Mouse (Mus musculus) limb, embryonic 14.5 days (tissue): ENCODE results near the gene Mettl3. TPM values are rescaled to one million over a fixed set of nuclear protein-coding genes. Genes with fewer than 3 reads are reported as not detected.
A peak's percentile ranks its signal among the peaks of the same experiment; 100 is the strongest.

Experiments
- ATAC-seq: fragments of 200-750 bp; cut with Nextera tagmentation; 2 replicates; pipeline ENCODE4 v1.8.0; 2017; ENCODE audit warnings: low read depth, moderate number of reproducible peaks, moderate TSS enrichment; ENCODE audit not compliant: low FRiP score
- DNase-seq: peaks from one replicate; pipeline ENCODE4 v3.0.0-alpha.2; 2015; ENCODE audit warnings: low spot score
- H3K27ac ChIP-seq: fragments of 300-500 bp; sonication (generic); replicated peaks from 2 replicates; pipeline ENCODE4 v1.5.1; 2014; ENCODE audit warnings: low read depth, mild to moderate bottlenecking, low read length, moderate library complexity, mixed read lengths
- H3K27me3 ChIP-seq: fragments of 300-500 bp; sonication (generic); 2 replicates; pipeline ENCODE4 v1.6.1; 2014; ENCODE audit warnings: low read length, mixed read lengths; ENCODE audit not compliant: control insufficient read depth, insufficient read depth
- H3K36me3 ChIP-seq: fragments of 300-500 bp; sonication (generic); 2 replicates; pipeline ENCODE4 v1.6.1; 2014; ENCODE audit warnings: mild to moderate bottlenecking, low read length, moderate library complexity, mixed read lengths; ENCODE audit not compliant: control insufficient read depth, insufficient read depth
- H3K4me1 ChIP-seq: fragments of 300-500 bp; sonication (generic); 2 replicates; pipeline ENCODE4 v1.6.1; 2014; ENCODE audit warnings: antibody characterized with exemption, low read length, mixed read lengths; ENCODE audit not compliant: control insufficient read depth, insufficient read depth
- H3K4me2 ChIP-seq: fragments of 300-500 bp; sonication (generic); replicated peaks from 2 replicates; pipeline ENCODE4 v1.6.1; 2014; ENCODE audit warnings: low read depth, mild to moderate bottlenecking, low read length, moderate library complexity; ENCODE audit not compliant: severe bottlenecking
- H3K4me3 ChIP-seq: fragments of 300-500 bp; sonication (generic); replicated peaks from 2 replicates; pipeline ENCODE4 v1.5.1; 2014; ENCODE audit warnings: low read length
- H3K9ac ChIP-seq: fragments of 300-500 bp; sonication (generic); 2 replicates; pipeline ENCODE4 v1.6.1; 2014; ENCODE audit warnings: mild to moderate bottlenecking, low read depth, low read length, moderate library complexity; ENCODE audit not compliant: severe bottlenecking
- H3K9me3 ChIP-seq: fragments of 300-500 bp; sonication (generic); 2 replicates; pipeline ENCODE4 v1.6.1; 2016; ENCODE audit warnings: low read length; ENCODE audit not compliant: control insufficient read depth
- POLR2A ChIP-seq: fragments of 200-500 bp; IDR thresholded peaks from 2 replicates; pipeline ENCODE4 v1.8.0; 2012; ENCODE audit warnings: inconsistent platforms, mild to moderate bottlenecking, moderate library complexity, borderline replicate concordance; ENCODE audit not compliant: insufficient read depth, insufficient read length; ENCODE audit errors: extremely low read depth
- WGBS: fragments of 180-500 bp; shearing (Covaris S2); extraction: QIAGEN DNeasy Blood & Tissue Kit; methylation state at CpG from one replicate; pipeline ENCODE4 v1.1.7; 2014; 5-methylcytosine and 5-hydroxymethylcytosine counted together
- polyA plus RNA-seq, 2 experiments: library from polyadenylated mRNA; depleted of rRNA in 1 of 2; stranded (reverse) in 1 of 2; unstranded in 1 of 2; fragments of >200 nt; fragmentation: Nextera tagmentation in 1 of 2; extraction: Ambion mirVana in 1 of 2; gene quantifications; 2 replicates each; pipeline versions ENCODE4 v1.2.1 to v1.2.3; 2012 to 2014

The Mettl3 gene
- polyA plus RNA-seq, 2 experiments = 36.7 to 41.9 TPM

DNA sequence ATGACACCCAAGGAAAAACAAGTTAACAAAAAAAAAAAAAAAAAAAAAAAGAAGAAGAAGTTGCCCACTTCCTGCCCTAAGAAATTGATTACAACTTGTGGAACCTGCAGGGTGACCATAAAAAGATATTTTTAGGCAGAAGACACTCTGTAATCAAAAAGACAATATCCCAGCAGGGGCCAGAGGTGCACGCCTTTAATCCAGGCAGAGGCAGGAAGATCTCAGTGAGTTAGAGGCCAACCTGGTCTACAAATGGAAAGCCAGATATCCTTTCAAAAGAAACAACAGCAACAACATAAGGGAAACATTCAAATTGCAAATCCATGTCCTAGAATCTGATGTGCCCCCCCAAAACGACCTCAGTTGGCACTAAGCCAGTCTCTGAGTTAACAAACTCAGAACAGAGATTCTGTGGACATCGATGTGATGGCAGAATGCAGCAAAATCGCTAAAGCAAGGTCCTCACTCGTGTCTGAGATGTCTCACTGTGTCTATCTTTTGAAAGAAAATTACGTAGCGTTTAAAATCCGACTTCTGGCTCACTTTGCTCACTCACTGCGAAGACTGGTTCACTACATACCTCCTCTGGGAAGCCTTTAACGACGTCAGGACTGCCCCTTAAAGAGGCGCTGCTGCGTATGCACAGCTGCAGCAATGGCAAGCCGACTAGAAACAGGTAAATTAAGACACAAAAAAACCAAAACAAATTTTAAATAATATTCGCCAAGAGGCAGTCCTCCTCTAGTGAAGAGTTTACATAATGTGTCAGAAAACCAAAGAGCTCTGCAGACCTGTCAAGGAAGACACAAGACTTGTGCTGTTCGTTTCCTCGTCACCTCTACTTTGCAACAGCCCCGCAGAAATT, 48.4 kb downstream of the Mettl3 start:
- Histone ChIP-seq H3K4me2 (peak overlapping the region; percentile 75), H3K4me3 (peak overlapping the region; percentile 80), H3K27me3 (no peaks in the 10 kb centered on the region), H3K27ac (peak overlapping the region; percentile 89), H3K9ac (peak overlapping the region; percentile 85), H3K36me3 (0 out of 2 replicates have a peak, but pooled peaks cover 5% of the 10 kb centered on the region), H3K4me1 (peaks cover 13% of the 10 kb centered on the region), H3K9me3 (no peaks in the 10 kb centered on the region)
- DNase-seq = peak; percentile 29
- TF ChIP-seq POLR2A = no peak
- no peak for ATAC-seq
- WGBS = 7% methylated on average over 18 of the region's 18 CpGs

DNA sequence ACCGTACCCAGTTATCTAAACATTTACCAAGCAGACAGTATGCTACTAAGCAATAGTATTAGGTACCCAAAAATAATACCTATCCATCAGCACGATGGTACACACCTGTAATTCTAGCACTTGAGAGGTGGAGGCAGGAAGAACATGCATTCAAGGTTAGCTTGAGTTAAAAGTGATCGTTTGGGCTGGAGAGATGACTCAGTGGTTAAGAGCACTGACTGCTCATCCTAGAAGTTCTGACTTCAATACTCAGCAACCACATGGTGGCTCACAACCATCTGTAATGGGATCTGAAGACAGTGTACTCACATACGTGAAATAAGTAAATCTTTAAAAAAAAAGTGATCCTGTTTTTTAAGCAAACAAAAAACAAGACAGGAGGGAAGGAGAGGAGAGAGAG, 58.8 kb downstream of the Mettl3 start:
- no peak for ATAC-seq
- Histone ChIP-seq H3K4me3 (no peak overlapping the region), H3K4me2 (no peak overlapping the region), H3K36me3 (no peaks in the 10 kb centered on the region), H3K27me3 (no peaks in the 10 kb centered on the region), H3K4me1 (no peaks in the 10 kb centered on the region; the same call in 1 of the 2 replicates), H3K9ac (no peak overlapping the region), H3K27ac (no peak overlapping the region), H3K9me3 (no peaks in the 10 kb centered on the region)
- WGBS = 82% methylated on average over 4 of the region's 4 CpGs
- no peak for TF ChIP-seq POLR2A
- DNase-seq = no peak

Other genes with a start within 250 kb of the Mettl3 start
- 386 and 478 TPM in 2 replicates for gene Hnrnpc, start 201.1 kb downstream of the Mettl3 start, polyA plus RNA-seq (2012; rRNA removed)
- 526 and 573 TPM in 2 replicates for gene Hnrnpc, start 201.1 kb downstream of the Mettl3 start, polyA plus RNA-seq (2014; fragmentation: Nextera tagmentation; extraction: Ambion mirVana)
- gene Rpgrip1, start 194.4 kb downstream of the Mettl3 start, polyA plus RNA-seq (2012; rRNA removed) = 1.1 and 2.1 TPM in 2 replicates
- gene Rpgrip1, start 194.4 kb downstream of the Mettl3 start, polyA plus RNA-seq (2014; fragmentation: Nextera tagmentation; extraction: Ambion mirVana) = 63.4 and 70.1 TPM in 2 replicates
- 34.5 and 41.5 TPM in 2 replicates for gene Supt16, start 107.7 kb downstream of the Mettl3 start, polyA plus RNA-seq (2012; rRNA removed)
- 56.0 and 58.7 TPM in 2 replicates for gene Supt16, start 107.7 kb downstream of the Mettl3 start, polyA plus RNA-seq (2014; fragmentation: Nextera tagmentation; extraction: Ambion mirVana)
- 52.4 and 57.6 TPM in 2 replicates for gene Chd8, start 47.3 kb downstream of the Mettl3 start, polyA plus RNA-seq (2012; rRNA removed)
- 50.0 and 52.6 TPM in 2 replicates for gene Chd8, start 47.3 kb downstream of the Mettl3 start, polyA plus RNA-seq (2014; fragmentation: Nextera tagmentation; extraction: Ambion mirVana)
- 36.5 and 50.0 TPM in 2 replicates for gene Tox4, start 26.0 kb downstream of the Mettl3 start, polyA plus RNA-seq (2012; rRNA removed)
- gene Tox4, start 26.0 kb downstream of the Mettl3 start, polyA plus RNA-seq (2014; fragmentation: Nextera tagmentation; extraction: Ambion mirVana) = 39.7 and 40.0 TPM in 2 replicates
- gene Rab2b, start 25.6 kb downstream of the Mettl3 start, polyA plus RNA-seq (2012; rRNA removed) = 29.5 and 35.3 TPM in 2 replicates
- gene Rab2b, start 25.6 kb downstream of the Mettl3 start, polyA plus RNA-seq (2014; fragmentation: Nextera tagmentation; extraction: Ambion mirVana) = 21.4 and 24.7 TPM in 2 replicates
- gene Sall2, start 23.6 kb upstream of the Mettl3 start, polyA plus RNA-seq (2012; rRNA removed) = 26.4 and 31.9 TPM in 2 replicates
- 18.9 and 21.5 TPM in 2 replicates for gene Sall2, start 23.6 kb upstream of the Mettl3 start, polyA plus RNA-seq (2014; fragmentation: Nextera tagmentation; extraction: Ambion mirVana)
- not detected in 2 replicates for gene Olfr1513, start 51.3 kb upstream of the Mettl3 start, polyA plus RNA-seq (2012; rRNA removed)
- gene Olfr1513, start 51.3 kb upstream of the Mettl3 start, polyA plus RNA-seq (2014; fragmentation: Nextera tagmentation; extraction: Ambion mirVana) = not detected in 2 replicates
- not detected in 2 replicates for gene Olfr1512, start 74.0 kb upstream of the Mettl3 start, polyA plus RNA-seq (2012; rRNA removed)
- gene Olfr1512, start 74.0 kb upstream of the Mettl3 start, polyA plus RNA-seq (2014; fragmentation: Nextera tagmentation; extraction: Ambion mirVana) = not detected in 2 replicates
- gene Olfr1511, start 92.3 kb upstream of the Mettl3 start, polyA plus RNA-seq (2012; rRNA removed) = not detected in 2 replicates
- not detected in 2 replicates for gene Olfr1511, start 92.3 kb upstream of the Mettl3 start, polyA plus RNA-seq (2014; fragmentation: Nextera tagmentation; extraction: Ambion mirVana)
- gene Olfr1510, start 109.2 kb upstream of the Mettl3 start, polyA plus RNA-seq (2012; rRNA removed) = not detected in 2 replicates
- gene Olfr1510, start 109.2 kb upstream of the Mettl3 start, polyA plus RNA-seq (2014; fragmentation: Nextera tagmentation; extraction: Ambion mirVana) = not detected in 2 replicates
- not detected in 2 replicates for gene Olfr1509, start 137.9 kb upstream of the Mettl3 start, polyA plus RNA-seq (2012; rRNA removed)
- gene Olfr1509, start 137.9 kb upstream of the Mettl3 start, polyA plus RNA-seq (2014; fragmentation: Nextera tagmentation; extraction: Ambion mirVana) = not detected in 2 replicates
- gene Olfr1508, start 162.4 kb upstream of the Mettl3 start, polyA plus RNA-seq (2012; rRNA removed) = 0.04 and 0.14 TPM in 2 replicates
- 0.06 TPM in 1 of 2 replicates, not detected in the other for gene Olfr1508, start 162.4 kb upstream of the Mettl3 start, polyA plus RNA-seq (2014; fragmentation: Nextera tagmentation; extraction: Ambion mirVana)
- 0.19 and 0.27 TPM in 2 replicates for gene Olfr1507, start 190.6 kb upstream of the Mettl3 start, polyA plus RNA-seq (2012; rRNA removed)
- gene Olfr1507, start 190.6 kb upstream of the Mettl3 start, polyA plus RNA-seq (2014; fragmentation: Nextera tagmentation; extraction: Ambion mirVana) = 0.47 TPM in 1 of 2 replicates, not detected in the other